Mouse (Mus musculus) olfactory bulb, adult 2 months (tissue): ENCODE results near the gene Nmnat2.

Experiments used
- CTCF ChIP-seq: fragments of 200-500 bp; IDR thresholded peaks from 2 replicates; pipeline ENCODE4 v1.5.1; 2012; ENCODE audit warnings: low read depth, mild to moderate bottlenecking, low read length, moderate library complexity; ENCODE audit not compliant: insufficient read depth
- POLR2A ChIP-seq: fragments of 200-500 bp; IDR thresholded peaks from 2 replicates; pipeline ENCODE4 v1.6.1; 2012; ENCODE audit warnings: mild to moderate bottlenecking, low read depth, low read length, moderate library complexity; ENCODE audit not compliant: insufficient read depth

DNA sequence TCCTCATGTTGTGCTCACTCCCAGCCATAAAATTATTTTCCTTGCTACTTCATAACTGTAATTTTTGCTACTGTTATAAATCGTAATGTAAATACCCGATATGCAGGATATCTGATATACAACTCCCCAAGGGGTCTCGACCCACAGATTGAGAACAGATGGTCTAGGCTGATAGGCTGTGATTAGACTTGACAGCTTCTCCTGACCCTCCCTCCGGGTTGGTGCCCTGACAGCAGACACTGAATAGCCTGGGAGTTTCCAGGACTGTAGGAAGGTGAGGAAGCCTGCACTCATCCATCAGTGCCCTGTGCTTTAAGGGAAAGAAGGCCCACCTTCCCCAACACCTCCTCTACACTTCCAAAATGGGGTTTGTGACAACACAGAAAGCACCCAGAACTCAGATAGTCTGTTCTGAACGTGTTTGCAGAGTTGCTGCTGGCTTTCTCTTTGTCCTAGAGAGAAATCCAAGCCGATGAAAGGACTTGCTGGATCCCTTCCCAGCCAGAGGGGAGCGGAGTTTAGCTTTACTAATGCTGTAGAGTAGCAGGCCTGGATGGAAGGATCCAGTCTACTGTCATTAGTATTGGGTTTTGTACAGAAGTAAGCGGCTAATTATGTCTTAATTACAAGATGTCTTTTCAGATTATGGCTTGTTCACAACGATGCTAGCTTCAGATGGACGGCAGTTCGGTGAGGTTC, 61.8 kb downstream of the Nmnat2 start:
- TF ChIP-seq CTCF: no peak
- TF ChIP-seq POLR2A: no peak
